Mouse (Mus musculus): ENCODE results near the gene Igfbp7.

Igfbp7 gene

DNA sequence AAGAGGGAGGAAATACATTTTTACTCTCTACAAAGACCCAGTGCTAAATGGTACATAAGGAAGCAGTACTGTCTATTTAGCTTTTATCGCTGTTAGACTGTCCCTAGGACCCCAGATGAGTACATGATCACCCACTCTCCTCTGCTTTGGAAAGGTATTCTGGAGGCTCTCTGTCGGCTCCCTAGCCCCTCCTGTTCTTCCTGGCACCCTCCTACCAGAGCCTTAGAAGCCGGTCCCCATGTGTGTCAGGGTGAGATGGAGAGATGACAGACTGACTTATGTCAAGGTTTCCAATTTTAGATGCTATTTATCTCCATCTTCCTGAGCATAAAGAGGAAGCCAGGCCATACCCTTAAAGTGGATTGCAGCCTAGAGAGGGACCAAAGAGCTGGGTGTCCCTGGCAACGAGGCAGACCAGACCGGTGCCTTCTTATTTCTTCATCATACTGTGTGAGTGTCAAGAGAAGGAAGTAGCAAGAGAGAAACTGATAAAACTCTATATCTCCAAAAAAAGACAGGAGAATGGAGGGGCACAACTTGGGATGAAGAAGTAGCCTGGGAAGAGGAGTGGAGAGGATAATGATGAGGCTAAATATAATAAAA, 2.3 kb downstream of the Igfbp7 start:
- DNase-seq (ENCODE audit: low spot score in 2 of 2), result no peak

DNA sequence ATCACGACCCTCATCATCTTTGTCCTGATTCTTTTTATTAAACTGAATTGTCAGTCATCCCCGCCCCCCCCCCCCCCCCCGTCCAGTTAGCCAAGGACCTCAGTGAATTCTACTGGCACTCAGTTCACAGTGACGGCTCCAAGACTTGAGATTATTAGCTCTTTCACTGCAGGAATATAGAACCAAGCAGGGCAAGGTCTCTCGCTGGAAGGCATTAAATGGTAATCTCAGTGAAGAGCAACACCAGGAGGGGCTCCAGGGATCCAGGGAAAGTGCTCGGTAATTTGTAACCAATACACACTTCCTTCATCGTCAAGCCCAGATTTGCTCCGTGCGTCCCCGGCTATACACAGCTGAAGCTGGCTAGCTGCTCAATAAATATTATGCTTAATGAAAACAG, 2.9 kb downstream of the Igfbp7 start:
- no peak for DNase-seq (ENCODE audit: low spot score in 2 of 2)

DNA sequence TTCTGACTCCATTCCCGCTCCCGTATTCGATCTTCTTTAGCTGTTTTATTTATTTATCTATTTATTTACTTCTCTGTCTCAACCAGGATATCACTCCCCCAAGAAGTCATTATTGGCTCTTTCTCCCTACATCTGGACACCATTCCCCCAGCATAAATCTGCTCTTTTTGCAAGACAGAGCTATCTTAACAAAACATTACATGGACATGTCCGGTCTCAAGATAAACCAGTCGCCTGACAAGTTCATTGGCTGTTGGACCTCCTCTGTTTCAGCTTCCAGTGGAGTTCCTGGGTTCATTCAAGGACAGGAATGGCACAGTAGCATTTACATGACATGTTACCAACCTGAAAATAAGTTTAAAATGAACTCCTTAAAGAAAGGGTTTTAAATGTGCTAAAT, 4.9 kb downstream of the Igfbp7 start:
- DNase-seq (ENCODE audit: low spot score in 2 of 2), result no peak

DNA sequence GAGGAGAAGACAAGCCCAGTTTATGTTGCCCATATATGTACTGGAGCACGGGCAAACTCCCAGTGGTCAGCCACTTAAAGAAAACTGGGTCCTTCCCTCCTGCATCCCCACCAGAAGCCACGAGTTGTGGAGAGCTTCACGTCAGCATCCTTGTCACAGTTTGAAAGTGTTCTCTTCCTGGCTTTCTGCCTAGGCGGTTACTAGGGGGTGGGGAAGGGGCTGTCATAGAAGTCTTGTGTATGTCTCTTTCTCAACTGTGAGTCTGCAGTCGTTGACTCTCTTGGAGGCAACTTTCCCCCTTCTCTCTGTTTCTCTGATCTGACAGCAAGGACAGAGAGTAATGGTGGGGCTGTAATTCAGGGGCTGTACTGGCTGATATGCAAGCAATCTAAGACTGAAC, 5.7 kb downstream of the Igfbp7 start:
- no peak for DNase-seq (ENCODE audit: low spot score in 2 of 2)

DNA sequence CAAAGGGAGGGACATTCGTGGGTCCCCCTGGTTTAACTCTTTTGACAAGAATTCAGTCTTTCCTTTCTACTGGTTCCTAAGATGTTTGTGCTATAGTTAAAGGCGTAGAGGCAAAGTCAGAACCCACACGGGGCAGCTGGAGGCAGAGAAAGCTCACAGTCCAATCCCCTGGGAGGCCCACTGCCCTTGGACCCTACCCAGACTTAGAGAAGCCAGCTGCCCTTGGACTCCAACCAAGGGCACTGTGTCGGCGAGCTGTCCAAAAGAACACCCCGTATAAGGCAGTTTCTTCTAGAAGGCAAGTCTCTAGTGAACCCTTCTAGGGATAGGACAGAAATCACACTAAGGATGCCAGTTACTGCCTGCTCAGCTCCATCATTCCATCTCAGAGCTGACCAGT, 7.0 kb downstream of the Igfbp7 start:
- no peak for DNase-seq (ENCODE audit: low spot score in 2 of 2)

DNA sequence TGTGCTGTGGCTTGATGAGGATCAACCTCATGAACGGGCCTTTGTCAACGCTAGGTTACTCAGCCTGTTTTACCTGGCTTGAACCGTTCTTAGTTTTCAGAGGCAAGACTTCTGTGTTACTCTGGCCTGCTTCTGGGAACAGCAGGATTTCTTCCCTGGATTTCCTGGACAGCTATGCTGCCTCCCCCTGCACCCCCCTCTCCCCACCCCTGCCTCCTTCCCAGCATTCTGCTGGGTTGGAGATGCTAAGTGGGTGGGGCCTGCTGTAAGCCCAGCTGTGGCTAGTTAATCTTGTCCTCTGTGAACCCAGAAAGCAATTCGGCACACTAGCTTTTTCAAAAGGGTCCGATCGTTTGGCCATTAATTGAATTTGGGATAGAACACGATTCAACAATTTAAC, 7.7 kb downstream of the Igfbp7 start:
- DNase-seq (ENCODE audit: low spot score in 2 of 2), result no peak

DNA sequence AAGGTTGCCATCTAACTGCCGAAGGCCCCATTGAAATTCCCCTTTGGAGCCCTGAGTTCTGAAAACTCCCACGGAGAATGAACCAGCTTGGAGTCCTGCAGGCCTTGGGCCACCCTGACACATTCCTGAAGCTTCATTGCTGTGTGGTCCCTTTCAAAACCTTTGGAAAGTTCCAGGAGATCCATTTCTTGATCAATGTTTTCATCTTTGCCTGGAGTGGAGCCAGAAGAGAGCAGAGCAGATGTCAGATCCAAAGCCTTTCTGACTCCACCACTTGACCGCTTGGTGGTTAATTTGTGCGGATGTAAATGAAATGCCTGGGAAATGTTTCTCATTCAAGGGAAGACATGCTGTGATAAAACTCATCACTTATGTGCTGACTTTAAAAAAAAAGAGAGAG, 8.8 kb downstream of the Igfbp7 start:
- DNase-seq (ENCODE audit: low spot score in 2 of 2), result no peak

DNA sequence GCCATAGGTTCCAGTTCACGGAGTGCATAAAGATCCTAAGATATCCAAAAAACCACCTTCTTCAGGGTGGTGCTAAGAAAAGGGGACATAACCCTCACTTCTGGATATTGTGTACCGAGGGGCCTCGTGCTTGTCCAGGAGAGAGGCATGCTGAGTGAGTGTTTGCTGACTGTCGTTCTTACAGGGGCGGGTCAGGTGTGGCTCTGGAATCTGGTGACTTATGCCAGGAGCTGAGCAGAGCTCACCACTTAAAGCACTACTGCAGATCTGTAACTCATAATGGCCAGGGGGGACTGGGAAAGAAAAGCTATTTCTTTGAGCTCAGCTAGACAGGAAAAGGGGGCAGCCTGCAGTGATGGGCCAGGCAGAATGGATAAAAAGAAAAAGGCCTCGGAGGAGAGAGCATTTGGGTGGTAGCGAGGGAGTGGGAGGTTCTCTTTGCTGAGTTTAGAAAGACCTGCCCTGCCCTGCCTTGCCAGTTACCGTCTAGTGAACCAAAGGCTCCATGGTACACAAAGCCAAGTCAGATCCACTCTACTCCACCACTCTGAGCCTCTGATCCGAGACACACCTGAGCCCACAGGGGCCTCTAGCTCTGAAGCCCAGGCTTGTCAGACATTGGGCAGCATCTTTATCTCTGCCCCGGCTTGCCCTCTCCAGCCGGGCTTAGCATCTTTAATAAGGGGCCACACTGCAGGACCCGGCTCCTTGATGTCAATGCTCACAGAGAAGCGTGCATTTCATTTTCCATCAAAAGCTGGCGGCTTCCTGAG, 9.4 kb downstream of the Igfbp7 start:
- no peak for DNase-seq (ENCODE audit: low spot score in 2 of 2)

DNA sequence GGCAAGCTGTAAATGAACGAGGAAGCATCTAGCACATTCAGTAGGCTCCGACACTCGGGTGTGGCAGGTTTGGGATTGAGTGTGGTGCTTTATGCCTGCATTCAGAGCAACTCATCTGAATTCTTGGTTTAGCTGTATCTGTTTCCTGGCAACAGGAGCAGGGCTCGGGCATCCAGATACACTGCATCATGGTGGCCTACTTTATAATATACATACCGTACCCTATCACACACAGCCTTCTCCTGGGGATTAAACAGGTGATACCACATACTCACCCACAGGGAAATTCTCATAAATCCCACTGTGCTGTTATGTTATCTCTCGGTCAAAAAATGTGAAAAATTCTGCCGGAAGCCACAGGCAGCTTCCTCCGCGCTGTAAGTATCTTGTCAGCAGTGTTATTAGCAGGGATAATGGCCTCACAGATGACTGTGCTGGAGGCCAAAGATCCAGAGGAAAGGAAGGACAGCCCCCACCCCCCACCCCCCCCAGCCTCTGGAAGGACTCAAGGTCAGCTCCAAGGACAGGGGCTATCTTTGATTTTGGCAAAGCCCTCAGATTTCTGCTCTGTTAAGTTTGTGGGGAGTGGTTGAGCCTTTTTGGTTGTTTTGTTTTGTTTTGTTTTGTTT, 13.7 kb downstream of the Igfbp7 start:
- DNase-seq (ENCODE audit: low spot score in 2 of 2), result no peak

DNA sequence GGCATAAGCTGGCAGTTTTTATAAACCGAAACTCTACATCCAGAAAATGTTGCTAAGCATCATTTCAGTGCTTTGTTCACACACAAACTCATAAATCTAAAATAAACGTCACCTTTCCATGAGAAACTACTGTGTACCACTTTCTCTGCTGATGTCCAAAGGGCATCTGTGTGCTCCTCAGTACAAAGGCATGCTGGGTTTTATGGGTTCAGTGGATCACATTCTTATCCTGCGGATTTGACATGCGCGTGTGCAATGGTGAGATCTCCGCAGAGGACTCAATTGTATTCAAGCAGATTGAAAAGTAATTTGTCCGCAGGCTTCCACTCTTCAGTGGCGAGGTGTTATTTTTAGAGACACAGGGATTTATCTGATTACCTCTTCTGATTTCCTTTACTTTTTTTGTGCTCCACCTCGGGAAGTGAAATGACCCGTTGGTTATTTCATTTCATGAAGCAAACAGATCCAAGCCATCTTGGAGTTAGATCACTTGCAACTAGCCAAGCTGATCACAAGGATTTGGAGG, 14.7 kb downstream of the Igfbp7 start:
- DNase-seq (ENCODE audit: low spot score in 2 of 2), result no peak

DNA sequence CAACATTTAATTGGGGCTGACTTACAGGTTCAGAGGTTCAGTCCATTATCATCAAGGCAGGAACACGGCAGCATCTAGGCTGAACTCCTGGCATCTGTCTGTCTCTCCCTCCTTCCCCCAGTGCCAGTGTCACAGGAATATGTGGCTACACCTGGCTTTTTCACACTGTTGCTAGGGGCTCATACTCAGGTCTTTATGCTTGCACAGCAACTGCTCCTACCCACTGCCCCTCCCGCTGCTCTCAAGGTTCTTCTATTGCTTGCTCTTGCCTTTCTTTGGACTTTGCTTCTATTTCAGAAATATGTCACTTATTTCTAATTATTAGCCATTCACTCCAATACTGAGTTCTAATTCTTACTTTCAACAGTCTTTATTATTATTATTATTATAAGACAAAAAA, 17.6 kb downstream of the Igfbp7 start:
- DNase-seq (ENCODE audit: low spot score in 2 of 2), result no peak

DNA sequence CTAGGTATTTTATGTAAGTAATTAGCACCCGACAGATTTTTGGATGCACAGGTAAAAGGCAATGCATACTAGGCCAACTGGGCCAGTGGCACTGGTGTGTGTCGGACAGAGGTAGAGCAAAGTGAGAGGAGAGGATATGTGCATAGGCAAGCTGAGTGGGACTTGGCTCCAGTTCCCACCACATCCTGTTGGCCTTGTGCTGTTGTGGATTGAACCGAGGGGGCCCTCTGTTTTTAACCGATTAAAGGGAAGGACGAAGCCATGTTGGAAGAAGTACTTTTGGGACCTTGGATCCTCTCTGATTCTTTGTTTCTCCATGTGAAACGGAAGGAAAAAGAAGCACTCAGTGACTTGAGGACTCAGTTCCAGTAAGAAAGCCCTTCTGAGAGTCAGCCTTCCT, 19.5 kb downstream of the Igfbp7 start:
- DNase-seq (ENCODE audit: low spot score in 2 of 2), result no peak

DNA sequence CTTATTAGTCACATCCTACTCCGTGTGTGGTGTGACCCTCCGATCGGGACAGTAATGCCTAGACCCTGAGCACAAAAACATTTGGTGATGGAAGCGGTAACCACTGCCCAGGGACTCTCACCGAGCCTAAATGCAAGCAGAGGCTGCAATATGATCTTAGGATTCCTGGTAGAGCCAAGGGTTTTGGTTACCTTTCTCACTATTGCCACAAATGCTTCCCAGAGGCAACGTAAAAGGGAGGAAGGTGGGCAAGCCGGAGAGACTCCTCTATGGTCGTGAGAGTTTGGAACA, 20.5 kb downstream of the Igfbp7 start:
- DNase-seq (ENCODE audit: low spot score in 2 of 2), result no peak

DNA sequence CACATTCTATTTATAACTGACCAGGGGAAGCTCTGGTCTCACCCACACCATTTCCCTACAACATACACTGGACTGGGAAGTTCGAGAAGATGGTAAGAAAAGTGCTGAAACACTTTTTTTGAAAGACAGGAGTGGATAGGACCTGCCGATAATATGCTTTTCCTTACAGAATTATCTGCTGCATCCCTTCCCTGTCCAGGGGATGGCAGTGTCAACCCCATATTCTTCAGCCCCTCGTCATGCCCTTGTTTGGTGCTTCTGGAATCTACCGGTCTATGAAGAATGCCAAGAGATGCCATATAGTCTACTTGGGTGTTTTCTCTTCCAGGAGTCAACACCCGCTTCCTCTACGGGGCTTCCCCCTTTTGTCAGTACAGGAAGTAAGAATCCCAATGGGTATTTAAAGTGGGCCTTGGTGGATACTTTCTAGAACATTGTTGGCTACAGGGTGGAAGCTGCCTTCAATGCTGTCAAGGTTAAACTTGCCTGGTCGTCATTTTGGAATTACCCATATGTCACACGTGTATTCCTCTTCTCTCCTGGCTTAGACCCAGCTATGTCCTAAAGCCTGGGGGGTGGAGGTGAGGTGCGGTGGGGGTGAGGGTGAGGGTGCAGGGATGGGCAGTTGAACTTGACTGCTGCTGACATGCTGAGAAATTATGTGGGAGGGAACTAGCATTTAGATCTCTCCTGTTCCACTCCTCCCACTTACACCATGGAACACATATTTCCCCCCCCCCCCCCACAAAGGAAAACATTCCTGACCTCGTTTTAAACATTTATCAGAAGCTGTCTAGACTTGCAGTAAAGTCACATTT, 21.0 kb downstream of the Igfbp7 start:
- DNase-seq (ENCODE audit: low spot score in 2 of 2), result no peak

DNA sequence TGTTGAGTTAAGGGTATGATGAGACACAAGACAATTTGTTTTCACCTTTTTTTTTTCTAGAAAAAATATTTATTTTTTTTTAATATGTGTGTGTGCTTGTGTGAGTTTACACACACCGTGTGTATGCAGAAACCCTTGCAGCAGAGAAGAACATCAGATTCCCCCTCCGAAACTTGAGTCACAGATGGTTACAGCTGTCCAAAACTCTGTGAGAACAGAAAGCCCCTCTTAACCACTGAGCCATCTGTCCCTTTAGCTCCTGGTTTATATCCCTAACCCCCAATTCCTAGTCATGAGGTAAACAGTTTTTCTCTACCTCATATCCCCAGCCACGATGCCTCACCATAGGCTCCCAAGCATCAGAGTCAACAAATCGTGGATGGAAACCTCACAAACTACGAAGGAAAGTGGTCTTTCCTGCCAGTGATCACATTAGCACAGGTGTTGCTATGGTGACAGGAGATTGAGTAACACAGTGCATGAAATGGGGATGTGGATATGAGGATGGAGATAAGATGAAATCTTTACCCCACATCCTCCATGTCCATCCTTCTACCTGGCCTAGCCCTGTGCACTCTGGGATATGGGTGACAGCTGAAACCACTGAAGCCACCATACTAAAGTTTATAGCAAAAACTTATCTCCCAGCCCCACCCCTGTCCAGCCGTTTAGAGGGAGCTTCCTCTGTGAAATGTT, 21.8 kb downstream of the Igfbp7 start:
- no peak for DNase-seq (ENCODE audit: low spot score in 2 of 2)

DNA sequence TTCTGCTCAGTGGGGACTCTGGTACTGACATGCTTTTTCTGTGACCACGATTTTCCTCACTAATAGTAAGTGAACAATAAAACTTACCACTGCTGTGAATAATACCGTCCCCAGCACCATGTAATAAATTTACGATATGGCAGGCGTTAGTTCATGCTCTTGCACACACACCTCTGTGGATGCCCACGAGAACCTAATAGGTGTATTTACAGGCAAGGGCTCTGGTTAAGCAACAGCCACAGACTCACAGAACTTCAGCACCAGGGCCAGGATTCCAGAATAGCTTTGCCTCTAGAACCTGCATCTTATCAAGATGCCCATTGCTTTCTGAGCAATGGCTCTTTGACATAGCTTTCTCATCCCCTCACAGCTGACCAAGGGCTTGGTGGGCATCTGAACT, 22.6 kb downstream of the Igfbp7 start:
- no peak for DNase-seq (ENCODE audit: low spot score in 2 of 2)

DNA sequence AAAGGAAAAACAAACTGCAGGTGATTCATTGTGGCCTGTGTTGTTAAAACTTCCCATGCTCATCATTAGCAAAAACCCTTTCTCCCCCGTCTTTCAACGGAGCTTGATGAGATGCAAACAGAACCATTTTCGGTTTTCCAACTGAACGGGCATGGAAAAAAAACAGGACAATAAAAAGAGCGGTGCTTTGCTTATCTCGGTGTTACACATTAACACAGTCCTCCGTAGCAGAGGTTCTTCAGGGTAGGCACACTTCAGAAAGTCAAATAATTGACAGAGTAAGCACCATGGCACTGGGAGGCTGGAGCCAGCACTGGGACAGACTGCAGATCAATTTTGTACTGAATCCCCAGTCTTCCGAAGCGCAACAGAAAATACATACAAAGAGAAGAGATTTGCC, 23.1 kb downstream of the Igfbp7 start:
- DNase-seq (ENCODE audit: low spot score in 2 of 2), result no peak

DNA sequence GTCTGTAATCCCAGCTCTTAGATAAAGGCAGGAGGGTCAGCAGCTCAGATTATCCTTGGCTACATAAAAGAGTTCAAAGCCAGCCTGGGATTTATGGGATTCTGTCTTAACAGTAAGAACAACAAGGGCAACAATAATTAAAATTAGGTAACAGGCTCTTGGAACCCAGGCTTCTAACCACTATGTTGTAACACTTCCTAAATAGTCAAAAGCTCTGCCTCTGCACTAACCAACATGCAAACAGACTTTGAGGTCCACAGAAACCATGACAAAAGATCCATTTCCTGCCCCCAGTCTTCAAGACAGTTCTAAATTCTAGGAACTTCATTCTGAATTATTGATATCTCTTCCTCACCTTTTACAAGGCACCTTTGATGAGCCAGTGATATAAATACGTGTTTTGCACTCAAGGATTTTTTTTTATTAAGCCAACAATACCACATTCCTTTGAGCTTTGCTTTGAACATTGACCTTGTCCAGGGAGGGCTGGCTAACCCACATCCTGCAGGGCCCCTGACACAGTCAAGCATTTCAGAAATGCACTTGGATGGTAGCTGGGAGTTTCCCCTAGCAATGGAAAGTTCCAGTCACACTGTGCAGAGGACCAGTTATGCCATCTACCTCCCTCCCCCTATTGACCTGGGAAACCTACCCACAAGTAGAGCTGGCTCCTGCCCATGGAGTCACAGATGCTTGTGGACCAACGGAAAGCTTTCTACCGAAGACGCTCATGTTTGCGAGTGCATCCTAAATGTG, 23.9 kb downstream of the Igfbp7 start:
- no peak for DNase-seq (ENCODE audit: low spot score in 2 of 2)

DNA sequence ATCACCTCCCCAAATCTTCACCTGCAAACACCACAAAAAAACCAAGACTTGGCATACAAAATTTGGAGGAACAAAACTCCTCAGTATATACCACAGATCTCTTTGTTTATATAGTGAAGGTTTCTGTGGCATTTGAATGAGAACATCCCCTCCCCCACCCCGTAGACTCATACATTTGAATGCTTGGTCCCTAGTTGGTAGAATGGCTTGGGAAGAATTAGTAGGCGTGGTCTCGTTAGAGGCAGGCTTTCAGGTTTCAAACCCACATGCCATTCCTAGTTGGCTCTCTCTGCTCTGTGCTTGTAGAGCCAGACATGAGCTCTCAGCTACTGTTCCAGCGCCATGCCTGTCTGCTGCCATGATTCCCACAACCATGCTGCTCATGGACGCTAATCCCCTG, 26.2 kb downstream of the Igfbp7 start:
- no peak for DNase-seq (ENCODE audit: low spot score in 2 of 2)

DNA sequence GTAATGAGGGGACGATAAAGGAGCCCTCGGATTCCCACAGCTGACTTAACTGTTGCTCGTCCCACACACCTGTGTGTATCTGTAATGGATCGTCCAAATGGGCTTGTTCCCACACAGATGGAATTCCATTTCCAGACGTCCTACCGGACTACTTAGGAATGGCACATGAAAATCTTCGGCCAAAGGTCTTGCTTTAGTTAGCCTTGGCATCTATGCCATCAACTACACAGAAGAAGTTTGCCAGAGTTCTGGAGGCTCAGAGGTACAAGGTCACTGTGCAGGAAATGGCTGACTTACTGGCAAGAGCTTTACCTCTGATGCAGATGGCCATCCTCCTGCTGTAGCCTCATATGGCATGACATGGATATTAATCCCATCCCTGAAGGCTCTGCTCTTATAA, 26.6 kb downstream of the Igfbp7 start:
- no peak for DNase-seq (ENCODE audit: low spot score in 2 of 2)

DNA sequence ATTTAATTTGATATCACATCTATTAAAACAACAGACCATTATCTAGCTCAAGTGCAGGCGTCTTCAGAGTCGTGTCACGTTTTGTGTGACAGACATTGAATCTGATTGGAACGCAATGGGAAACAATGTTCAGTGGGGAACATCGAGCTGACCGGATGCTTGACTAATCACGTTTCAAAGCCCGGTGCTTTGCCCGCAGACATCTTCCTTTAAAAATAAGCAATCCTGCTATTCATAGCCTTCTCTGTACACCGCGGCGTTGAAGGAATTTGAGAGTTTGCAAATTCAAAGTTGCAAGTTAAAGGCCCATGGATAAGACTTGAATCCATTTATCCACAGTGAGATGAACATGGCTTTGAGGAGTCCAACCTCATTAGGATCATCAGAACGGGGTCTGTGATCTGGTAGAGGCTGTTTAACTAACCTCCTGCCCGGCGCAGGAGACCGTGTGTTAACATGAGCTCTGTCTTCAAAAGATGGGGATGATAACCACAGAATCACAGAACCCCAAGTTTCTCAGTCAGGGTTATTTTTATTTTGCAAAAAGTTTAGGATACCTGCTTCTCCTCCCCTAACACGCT, 27.4 kb downstream of the Igfbp7 start:
- DNase-seq (ENCODE audit: low spot score in 2 of 2), result no peak

Measured in spleen, postnatal 10 days (tissue).